Mouse (Mus musculus): Measurements from ENCODE around the gene Nkapl. TPM values are rescaled to one million over a fixed set of nuclear protein-coding genes. Genes with fewer than 3 reads are reported as not detected.
"Not testable (repeated sequence)": the region's sequence is repeated elsewhere in the genome, so short reads cannot be mapped to it uniquely, and the experiment has no call there.

Gene Nkapl
- polyA plus RNA-seq (2016; fragmentation: Nextera tagmentation; extraction: Ambion mirVana), result 2.0 and 2.4 TPM in 2 replicates

GRCm38 (mm10) chr13:21468061-21469019 is at the start of gene Nkapl:
TSS of gene Nkapl (minus strand) at chr13:21468509.
- under 1% methylated on average over 54 of the region's 54 CpGs for WGBS
- Histone ChIP-seq H3K27ac (peak within 1 kb of the TSS; percentile 84), H3K4me1 (peaks cover 8% of the 10 kb centered on the region), H3K4me3 (peak within 1 kb of the TSS; percentile 66), H3K9me3 (replicated peaks) (no peaks in the 10 kb centered on the region), H3K27me3 (ENCODE audit: low read depth, poor library complexity, severe bottlenecking) (peaks cover 25% of the 10 kb centered on the region), H3K36me3 (no peaks in the 10 kb centered on the region)
- peak; percentile 89 for DNase-seq (ENCODE audit: low spot score)

GRCm38 (mm10) chr13:21506221-21506649 is 37.9 kb upstream of the Nkapl start:
- peak overlapping the region; percentile 67 for H3K4me3 ChIP-seq
- H3K9me3 ChIP-seq (replicated peaks), result no peaks in the 10 kb centered on the region
- H3K27me3 ChIP-seq (ENCODE audit: low read depth, poor library complexity, severe bottlenecking), result no peaks in the 10 kb centered on the region
- no peaks in the 10 kb centered on the region for H3K36me3 ChIP-seq
- under 1% methylated on average over 21 of the region's 21 CpGs for WGBS
- DNase-seq (ENCODE audit: low spot score), result peak; percentile 86
- H3K27ac ChIP-seq, result peak overlapping the region; percentile 90
- H3K4me1 ChIP-seq, result peaks cover 7% of the 10 kb centered on the region; the same call in 1 of the 2 replicates

- no peaks in the 10 kb centered on the region for H3K27me3 ChIP-seq (ENCODE audit: low read depth, poor library complexity, severe bottlenecking)
- H3K36me3 ChIP-seq, result no peaks in the 10 kb centered on the region
- peaks cover 7% of the 10 kb centered on the region; the same call in 1 of the 2 replicates for H3K4me1 ChIP-seq
- no peak overlapping the region for H3K4me3 ChIP-seq
- DNase-seq (ENCODE audit: low spot score), result no peak
- no peak overlapping the region for H3K27ac ChIP-seq
- 88% methylated on average over 5 of the region's 5 CpGs for WGBS
- H3K9me3 ChIP-seq (replicated peaks), result no peaks in the 10 kb centered on the region
Observed at GRCm38 (mm10) chr13:21502296-21502695, 34.0 kb upstream of the Nkapl start.

- not testable (repeated sequence) for H3K4me1 ChIP-seq; DNase-seq (ENCODE audit: low spot score); H3K36me3 ChIP-seq; H3K9me3 ChIP-seq (replicated peaks); H3K27ac ChIP-seq; H3K27me3 ChIP-seq (ENCODE audit: low read depth, poor library complexity, severe bottlenecking); H3K4me3 ChIP-seq
- WGBS, result 95% methylated on average over 17 of the region's 17 CpGs
Observed at GRCm38 (mm10) chr13:21501182-21501581, 32.9 kb upstream of the Nkapl start, which contains the start of gene Gm11273. TSS of gene Gm11273 (minus strand) at chr13:21501418.

GRCm38 (mm10) chr13:21495080-21495479 is 26.8 kb upstream of the Nkapl start, which contains the start of gene AK157302:
TSS of gene AK157302 (plus strand) at chr13:21495223.
- no peaks in the 10 kb centered on the region for H3K36me3 ChIP-seq
- DNase-seq (ENCODE audit: low spot score), result no peak
- H3K27ac ChIP-seq, result no peak within 1 kb of the TSS
- no peaks in the 10 kb centered on the region for H3K4me1 ChIP-seq
- H3K9me3 ChIP-seq (replicated peaks), result no peaks in the 10 kb centered on the region
- WGBS, result 94% methylated on average over 21 of the region's 21 CpGs
- no peaks in the 10 kb centered on the region for H3K27me3 ChIP-seq (ENCODE audit: low read depth, poor library complexity, severe bottlenecking)
- H3K4me3 ChIP-seq, result no peak within 1 kb of the TSS

GRCm38 (mm10) chr13:21492847-21493246 is 24.5 kb upstream of the Nkapl start:
- DNase-seq (ENCODE audit: low spot score), result no peak
- Histone ChIP-seq H3K4me3 (no peak overlapping the region), H3K27me3 (ENCODE audit: low read depth, poor library complexity, severe bottlenecking) (no peaks in the 10 kb centered on the region), H3K4me1 (no peaks in the 10 kb centered on the region), H3K27ac (no peak overlapping the region), H3K36me3 (no peaks in the 10 kb centered on the region), H3K9me3 (replicated peaks) (no peaks in the 10 kb centered on the region)
- 95% methylated on average over 5 of the region's 5 CpGs for WGBS

GRCm38 (mm10) chr13:21486881-21487280 is 18.6 kb upstream of the Nkapl start:
- H3K9me3 ChIP-seq (replicated peaks), result no peaks in the 10 kb centered on the region
- DNase-seq (ENCODE audit: low spot score), result no peak
- no peaks in the 10 kb centered on the region for H3K27me3 ChIP-seq (ENCODE audit: low read depth, poor library complexity, severe bottlenecking)
- WGBS, result 91% methylated on average over 1 of the region's 1 CpGs
- no peak overlapping the region for H3K4me3 ChIP-seq
- peaks cover 6% of the 10 kb centered on the region; the same call in 1 of the 2 replicates for H3K36me3 ChIP-seq
- no peaks in the 10 kb centered on the region for H3K4me1 ChIP-seq
- no peak overlapping the region for H3K27ac ChIP-seq

GRCm38 (mm10) chr13:21478759-21479670 is 10.7 kb upstream of the Nkapl start, which contains the start of the genes Zkscan4 and Gm10065:
TSS of gene Zkscan4 (plus strand) at chr13:21478907.
TSS of gene Gm10065 (minus strand) at chr13:21479441.
- Histone ChIP-seq H3K27ac (peak within 1 kb of the TSS; percentile 70), H3K4me3 (peak within 1 kb of the TSS; percentile 56)
- peak; percentile 66 for DNase-seq (ENCODE audit: low spot score)
- H3K36me3 ChIP-seq; H3K27me3 ChIP-seq (ENCODE audit: low read depth, poor library complexity, severe bottlenecking); H3K4me1 ChIP-seq; H3K9me3 ChIP-seq (replicated peaks): not testable (repeated sequence)
- WGBS, result 4% methylated on average over 31 of the region's 31 CpGs

- no peak overlapping the region for H3K27ac ChIP-seq
- H3K36me3 ChIP-seq, result no peaks in the 10 kb centered on the region
- DNase-seq (ENCODE audit: low spot score), result no peak
- no peaks in the 10 kb centered on the region for H3K9me3 ChIP-seq (replicated peaks)
- H3K4me3 ChIP-seq, result no peak overlapping the region
- H3K4me1 ChIP-seq, result peaks cover 8% of the 10 kb centered on the region
- peaks cover 20% of the 10 kb centered on the region for H3K27me3 ChIP-seq (ENCODE audit: low read depth, poor library complexity, severe bottlenecking)
- 41% methylated on average over 4 of the region's 4 CpGs for WGBS
Observed at GRCm38 (mm10) chr13:21472427-21472826, 4.1 kb upstream of the Nkapl start.

- DNase-seq (ENCODE audit: low spot score), result no peak
- H3K9me3 ChIP-seq (replicated peaks), result no peaks in the 10 kb centered on the region
- 33% methylated on average over 9 of the region's 9 CpGs for WGBS
- H3K4me3 ChIP-seq, result peak overlapping the region; percentile 66; the same call in 1 of the 2 replicates
- H3K27ac ChIP-seq, result no peak overlapping the region
- H3K4me1 ChIP-seq, result peaks cover 8% of the 10 kb centered on the region
- no peaks in the 10 kb centered on the region for H3K36me3 ChIP-seq
- peaks cover 25% of the 10 kb centered on the region for H3K27me3 ChIP-seq (ENCODE audit: low read depth, poor library complexity, severe bottlenecking)
Observed at GRCm38 (mm10) chr13:21469097-21469496, 788 bp upstream of the Nkapl start.

- Histone ChIP-seq H3K27ac (no peak overlapping the region), H3K36me3 (no peaks in the 10 kb centered on the region), H3K4me3 (no peak overlapping the region), H3K9me3 (replicated peaks) (no peaks in the 10 kb centered on the region), H3K4me1 (peaks cover 8% of the 10 kb centered on the region), H3K27me3 (ENCODE audit: low read depth, poor library complexity, severe bottlenecking) (peaks cover 25% of the 10 kb centered on the region)
- no peak for DNase-seq (ENCODE audit: low spot score)
- 85% methylated on average over 10 of the region's 10 CpGs for WGBS
Observed at GRCm38 (mm10) chr13:21467336-21467735, 973 bp downstream of the Nkapl start.

- not testable (repeated sequence) for H3K27ac ChIP-seq; H3K27me3 ChIP-seq (ENCODE audit: low read depth, poor library complexity, severe bottlenecking); H3K4me3 ChIP-seq; DNase-seq (ENCODE audit: low spot score); H3K4me1 ChIP-seq; H3K9me3 ChIP-seq (replicated peaks); H3K36me3 ChIP-seq
- 50% methylated on average over 9 of the region's 9 CpGs for WGBS
Observed at GRCm38 (mm10) chr13:21462516-21462915, 5.8 kb downstream of the Nkapl start.

Measured in limb, embryonic 10.5 days (tissue).